Mouse (Mus musculus): Measurements from ENCODE around the gene Cdk9.

DNA sequence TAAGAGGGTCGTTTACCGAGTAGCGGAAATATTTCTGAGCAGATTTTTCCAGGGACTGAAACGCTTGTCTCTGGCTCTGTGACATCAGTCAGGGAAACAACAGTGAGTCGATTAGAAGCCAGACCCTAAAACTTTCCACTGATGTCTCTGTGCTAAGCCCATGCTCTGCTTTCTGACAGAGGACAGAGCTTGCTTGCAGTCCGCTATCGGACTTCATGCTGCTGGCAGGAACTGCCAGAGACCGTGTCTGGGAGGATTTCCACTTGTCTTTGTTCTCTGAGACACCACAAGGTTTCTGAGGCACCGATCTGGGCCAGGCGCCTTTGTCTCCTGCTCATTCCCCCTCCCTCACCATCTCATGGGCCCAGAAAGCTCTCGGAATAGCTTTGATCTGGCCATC, 45.1 kb downstream of the Cdk9 start:
- no peak for TF ChIP-seq E2F4 (IDR thresholded peaks at IDR 0.05; ENCODE audit: insufficient read depth)
- no peak for TF ChIP-seq POLR2AphosphoS2 (IDR thresholded peaks at IDR 0.05; ENCODE audit: insufficient read length, low read depth)
- TF ChIP-seq TCF12 (IDR thresholded peaks at IDR 0.05; ENCODE audit: insufficient read depth, poor library complexity, severe bottlenecking), result no peak
- TF ChIP-seq POLR2A (IDR thresholded peaks at IDR 0.05; ENCODE audit: insufficient read length, low read depth), result no peak
- TF ChIP-seq MAX (IDR thresholded peaks at IDR 0.05; ENCODE audit: low read depth), result no peak
- no peak for TF ChIP-seq SRF (IDR thresholded peaks at IDR 0.05; ENCODE audit: control insufficient read depth, insufficient read length, low read depth)
- TF ChIP-seq MYOG (IDR thresholded peaks at IDR 0.05; ENCODE audit: control insufficient read depth in 1 of 3, insufficient read depth in 1 of 3, insufficient read length in 2 of 3, low read depth in 2 of 3), result no peak
- TF ChIP-seq MYOD1 (IDR thresholded peaks at IDR 0.05; ENCODE audit: control insufficient read depth in 1 of 3, insufficient read length in 2 of 3, low read depth in 2 of 3), result no peak
